ENCODE assay signal across 7 mouse cellular contexts in the genomic region with DNA sequence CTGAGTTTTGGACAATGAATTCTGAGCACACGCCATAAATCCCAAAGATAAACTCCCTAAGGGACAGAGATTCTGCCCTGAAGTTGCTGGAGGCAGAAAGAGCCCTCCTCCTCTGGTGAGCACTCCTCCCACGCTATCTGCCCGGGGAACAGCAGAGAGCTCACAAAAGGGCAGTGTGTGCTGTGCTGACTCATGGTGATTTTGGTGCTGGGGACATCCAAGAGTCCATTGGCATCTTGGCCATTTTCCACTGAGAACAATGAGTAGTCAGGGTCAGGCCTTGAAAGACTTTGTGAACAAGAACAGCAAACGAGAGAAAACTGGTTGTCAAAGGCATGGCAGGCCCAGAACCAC. TPM values are rescaled to one million over a fixed set of nuclear protein-coding genes. Genes with fewer than 3 reads are reported as not detected.
DNase-seq lines count a peak whose midpoint lies in the region; ATAC-seq and TF ChIP-seq lines count a peak whose summit lies in the region.

No protein-coding gene starts in this region.

- no peak overlapping the region for H3K4me3 ChIP-seq in kidney, adult 2 months (ENCODE audit: insufficient read depth, low read depth, low read length)
- H3K4me3 ChIP-seq in brown adipose tissue, adult 24 weeks (ENCODE audit: insufficient read depth, low read depth, low read length) = no peak overlapping the region

- TF ChIP-seq POLR2A in kidney, adult 2 months (IDR thresholded peaks at IDR 0.05; ENCODE audit: low read depth, low read length) = no peak

- no peaks in the 10 kb centered on the region for H3K36me3 ChIP-seq in kidney, adult 2 months (ENCODE audit: control insufficient read depth, insufficient read depth, low read length)

- no peaks in the 10 kb centered on the region for H3K27me3 ChIP-seq in kidney, adult 2 months (replicated peaks; ENCODE audit: control insufficient read depth, insufficient read depth, low read length)

- peak; percentile 68 for DNase-seq in kidney, adult 2 months
- DNase-seq in kidney, adult 18-20 months = no peak
- peak; percentile 86 for DNase-seq in NIH3T3 (ENCODE audit: low read depth)
- DNase-seq in neural tube, embryonic 10.5 days (ENCODE audit: extremely low spot score, low spot score) = peak; percentile 34
- DNase-seq in c-Kit-positive CD71-positive TER-119-positive erythroid progenitor cells, embryonic 14.5 days (ENCODE audit: low spot score) = no peak

- ATAC-seq in erythroblast, adult 5-6 weeks (replicated peaks; ENCODE audit: low FRiP score, poor library complexity, severe bottlenecking) = no peak

- H3K27ac ChIP-seq in kidney, adult 2 months (ENCODE audit: insufficient read depth, low read depth, low read length) = no peak overlapping the region
- H3K27ac ChIP-seq in brown adipose tissue, adult 24 weeks (replicated peaks; ENCODE audit: low read depth, low read length) = peak overlapping the region; percentile 5; the same call in 1 of the 2 replicates

- WGBS in kidney, adult 2 months = 29% methylated on average over 4 of the region's 4 CpGs

- H3K4me1 ChIP-seq in kidney, adult 2 months (ENCODE audit: control insufficient read depth, insufficient read depth, low read length) = peaks cover 4% of the 10 kb centered on the region
- no peaks in the 10 kb centered on the region for H3K4me1 ChIP-seq in brown adipose tissue, adult 24 weeks (ENCODE audit: control insufficient read depth, insufficient read depth, insufficient read length, low read length)

- no peak for TF ChIP-seq CTCF in kidney, adult 2 months (conservative IDR thresholded peaks at IDR 0.05; ENCODE audit: insufficient read depth, insufficient read length, low read depth, low read length)

RNA-seq across cellular contexts. Expression of a gene that starts 18.5 kb away (rescaled TPM):
- polyA plus RNA-seq in kidney, adult 2 months (2012; rRNA removed) = 61.3 and 63.9 TPM in 2 replicates
- polyA plus RNA-seq in brown adipose tissue, adult 24 weeks (2012; ENCODE audit: insufficient read depth, insufficient read length, missing spikeins) = 247 and 253 TPM in 2 replicates
- 11.3 and 16.7 TPM in 2 replicates for total RNA-seq in erythroblast, adult 5-6 weeks (2015; ENCODE audit: low replicate concordance)
- total RNA-seq in erythroblast, adult 5-6 weeks (2017; ENCODE audit: low replicate concordance) = 17.3 and 20.9 TPM in 2 replicates

RNA-seq across cellular contexts. Expression of a gene that starts 20.9 kb away (rescaled TPM):
- polyA plus RNA-seq in kidney, adult 2 months (2012; rRNA removed) = 0.23 and 0.26 TPM in 2 replicates
- 0.96 and 2.5 TPM in 2 replicates for polyA plus RNA-seq in brown adipose tissue, adult 24 weeks (2012; ENCODE audit: insufficient read depth, insufficient read length, missing spikeins)
- total RNA-seq in erythroblast, adult 5-6 weeks (2015; ENCODE audit: low replicate concordance) = 0.38 TPM in 1 of 2 replicates, not detected in the other
- not detected in 2 replicates for total RNA-seq in erythroblast, adult 5-6 weeks (2017; ENCODE audit: low replicate concordance)

Comparison
In these comparisons a context has a peak if more than half of its experiments do, and no peak if none do; other contexts are left out.
1. DNase-seq: peak in kidney, adult 2 months (single experiment), NIH3T3 (single experiment) and neural tube, embryonic 10.5 days (single experiment); none in kidney, adult 18-20 months (single experiment) and c-Kit-positive CD71-positive TER-119-positive erythroid progenitor cells, embryonic 14.5 days (single experiment).